Mouse (Mus musculus) brain, embryonic 14.5 days (tissue): ENCODE results near the gene Atrnl1.

ENCODE experiments used
- CTCF ChIP-seq: fragments of 200-500 bp; IDR thresholded peaks from 2 replicates; pipeline ENCODE4 v1.5.1; 2012; ENCODE audit warnings: inconsistent platforms, mild to moderate bottlenecking, moderate library complexity, borderline replicate concordance; ENCODE audit not compliant: insufficient read depth, insufficient read length; ENCODE audit errors: extremely low read depth
- POLR2A ChIP-seq: fragments of 200-500 bp; IDR thresholded peaks from 2 replicates; pipeline ENCODE4 v1.6.1; 2012; ENCODE audit warnings: mild to moderate bottlenecking, inconsistent platforms, borderline replicate concordance; ENCODE audit not compliant: poor library complexity, insufficient read depth, insufficient read length, severe bottlenecking; ENCODE audit errors: extremely low read depth

DNA sequence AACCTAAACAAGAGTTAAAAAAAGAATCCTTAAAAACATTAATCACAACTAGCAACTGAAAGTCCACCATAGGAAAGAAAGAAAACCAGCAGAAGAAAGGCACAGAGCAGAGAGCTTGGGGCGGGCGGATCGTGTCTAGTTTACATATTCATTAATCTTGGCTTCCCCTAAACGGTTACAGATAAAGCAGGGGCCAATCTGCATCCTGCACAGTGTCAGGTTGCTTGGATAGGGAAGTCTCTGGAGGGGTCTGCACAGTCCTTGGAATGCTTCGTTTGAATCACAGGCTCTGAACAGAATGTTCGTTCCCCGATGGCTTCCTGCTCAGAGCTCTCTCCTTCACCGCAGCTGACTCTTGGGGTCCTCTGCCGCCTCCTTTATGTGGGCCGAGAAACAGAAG is 24.7 kb upstream of the Atrnl1 start:
- TF ChIP-seq CTCF: no peak
- no peak for TF ChIP-seq POLR2A
